Mouse (Mus musculus) erythroblast, embryonic 14.5 days (primary cell): Measurements from ENCODE around the gene Tbck.

Source experiments
- GATA1 ChIP-seq: IDR thresholded peaks from 2 replicates; pipeline ENCODE4 v1.6.1; 2012; ENCODE audit warnings: low read length, inconsistent platforms, mixed read lengths
- TAL1 ChIP-seq: IDR thresholded peaks from 3 replicates; pipeline ENCODE4 v1.6.1; 2012; ENCODE audit warnings: low read length, inconsistent platforms, mixed read lengths

- TF ChIP-seq TAL1 (no peak), GATA1 (no peak)
These were observed 181.7 kb downstream of the Tbck start for GRCm38 (mm10) chr3:132865596-132865995.
